Mouse (Mus musculus): ENCODE data around the gene Mfsd8.
"Not testable (repeated sequence)": the region's sequence is repeated elsewhere in the genome, so short reads cannot be mapped to it uniquely, and the experiment has no call there.

The Mfsd8 gene

DNA sequence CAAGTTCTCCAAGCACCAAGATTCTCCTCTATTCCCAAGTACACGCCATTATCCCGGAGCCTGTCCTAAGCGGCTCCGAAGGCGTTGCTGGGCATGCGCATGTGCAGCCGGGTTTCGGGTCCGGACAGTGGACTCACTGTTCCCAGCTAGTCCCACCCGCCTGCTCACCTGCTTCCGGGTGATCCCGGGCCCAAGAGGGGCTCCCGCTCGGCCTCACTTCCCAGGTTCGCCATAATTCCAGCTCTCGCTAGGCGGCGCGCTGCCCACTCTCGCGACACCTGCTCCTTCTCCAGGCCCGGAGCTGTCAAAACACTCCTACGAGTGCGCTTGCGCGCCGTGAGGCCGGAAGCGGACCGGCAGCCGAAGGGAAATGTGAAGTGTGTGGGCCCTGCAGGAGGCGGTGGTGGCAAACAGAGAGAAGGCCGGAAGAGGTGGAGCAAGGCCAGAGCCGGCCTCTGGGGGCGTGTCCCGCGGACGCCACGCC lies at the start of gene Mfsd8:
Gene Mfsd8 (minus strand): TSS at position 414 of the 484 bp plus-strand sequence.
- DNase-seq (ENCODE audit: low spot score in 2 of 2): peak; percentile 92 to 97

DNA sequence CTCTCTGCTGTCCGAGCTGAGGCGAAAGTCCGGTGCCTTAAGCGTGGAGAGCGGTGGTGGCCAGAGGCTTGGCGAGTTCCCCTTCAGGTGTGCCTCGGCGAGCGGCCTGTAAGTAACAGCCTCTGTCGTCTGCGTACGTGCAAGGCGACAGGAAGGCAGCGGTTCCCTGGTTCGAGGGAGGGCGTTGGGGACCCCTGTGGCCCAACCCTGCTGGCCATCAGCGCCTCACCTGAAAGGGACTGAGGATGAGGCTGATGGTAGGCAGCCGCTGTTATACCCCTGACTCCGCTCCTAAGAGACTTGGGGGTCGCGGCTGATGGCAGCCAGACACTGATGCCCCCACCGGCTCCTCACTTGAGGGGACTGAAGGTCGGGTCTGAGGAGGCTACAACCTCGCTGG lies 47.6 kb upstream of the Mfsd8 start:
- peak in 1 of 2 experiments; percentile 16 for DNase-seq (ENCODE audit: low spot score in 2 of 2)

DNA sequence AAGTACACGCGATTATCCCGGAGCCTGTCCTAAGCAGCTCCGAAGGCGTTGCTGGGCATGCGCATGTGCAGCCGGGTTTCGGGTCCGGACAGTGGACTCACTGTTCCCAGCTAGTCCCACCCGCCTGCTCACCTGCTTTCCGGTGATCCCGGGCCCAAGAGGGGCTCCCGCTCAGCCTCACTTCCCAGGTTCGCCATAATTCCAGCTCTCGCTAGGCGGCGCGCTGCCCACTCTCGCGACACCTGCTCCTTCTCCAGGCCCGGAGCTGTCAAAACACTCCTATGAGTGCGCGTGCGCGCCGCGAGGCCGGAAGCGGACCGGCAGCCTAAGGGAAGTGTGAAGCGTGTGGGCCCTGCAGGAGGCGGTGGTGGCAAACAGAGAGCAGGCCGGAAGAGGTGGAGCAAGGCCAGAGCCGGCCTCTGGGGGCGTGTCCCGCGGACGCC lies 47.2 kb upstream of the Mfsd8 start:
- peak; percentile 94 to 99 for DNase-seq (ENCODE audit: low spot score in 2 of 2)

DNA sequence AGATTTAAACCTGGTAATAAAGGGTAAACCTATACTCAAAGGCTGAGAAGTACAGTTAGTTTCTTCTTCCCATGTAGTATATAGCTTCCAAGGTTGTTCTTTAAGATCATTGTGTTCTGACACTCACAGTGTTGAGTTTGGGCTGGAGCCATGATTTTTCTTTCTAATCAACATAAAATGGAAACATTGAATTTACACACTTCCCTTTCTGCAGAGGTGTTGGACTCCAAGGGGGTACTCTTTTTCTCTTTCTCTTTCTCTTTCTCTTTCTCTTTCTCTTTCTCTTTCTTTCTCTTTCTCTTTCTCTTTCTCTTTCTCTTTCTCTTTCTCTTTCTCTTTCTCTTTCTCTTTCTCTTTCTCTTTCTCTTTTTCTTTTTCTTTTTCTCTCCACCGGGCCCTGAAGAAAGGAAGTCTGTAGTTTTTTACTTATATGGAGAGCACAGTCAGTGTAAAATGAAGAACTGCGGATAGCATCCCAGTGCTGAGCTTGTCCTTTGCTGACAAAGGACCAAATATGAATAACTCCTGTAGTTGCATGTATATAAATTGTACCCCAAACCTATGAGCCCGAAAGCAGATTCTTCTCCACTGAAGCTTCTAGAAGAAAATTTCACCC lies 6.5 kb upstream of the Mfsd8 start:
- not testable (repeated sequence) for DNase-seq (ENCODE audit: low spot score in 2 of 2)

DNA sequence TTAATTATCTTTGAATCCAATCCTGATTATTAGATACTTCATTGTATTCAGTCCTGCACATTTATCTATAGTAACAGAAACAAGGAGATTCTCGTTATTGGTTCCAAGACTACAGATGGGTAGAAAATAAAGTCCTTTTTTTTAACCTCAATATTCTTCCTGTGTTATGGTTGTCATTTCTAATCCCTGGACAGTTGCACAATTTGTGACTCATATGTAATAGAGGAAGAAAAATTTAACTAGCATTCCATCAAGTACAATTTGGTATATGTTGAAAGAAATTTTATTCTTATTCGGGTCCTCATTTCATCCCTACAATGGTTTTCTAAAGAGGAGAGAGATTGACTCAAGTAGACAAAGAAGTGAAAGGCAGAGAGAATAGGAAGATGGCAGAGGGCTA lies 1.2 kb upstream of the Mfsd8 start:
- DNase-seq (ENCODE audit: low spot score in 2 of 2): not testable (repeated sequence)

DNA sequence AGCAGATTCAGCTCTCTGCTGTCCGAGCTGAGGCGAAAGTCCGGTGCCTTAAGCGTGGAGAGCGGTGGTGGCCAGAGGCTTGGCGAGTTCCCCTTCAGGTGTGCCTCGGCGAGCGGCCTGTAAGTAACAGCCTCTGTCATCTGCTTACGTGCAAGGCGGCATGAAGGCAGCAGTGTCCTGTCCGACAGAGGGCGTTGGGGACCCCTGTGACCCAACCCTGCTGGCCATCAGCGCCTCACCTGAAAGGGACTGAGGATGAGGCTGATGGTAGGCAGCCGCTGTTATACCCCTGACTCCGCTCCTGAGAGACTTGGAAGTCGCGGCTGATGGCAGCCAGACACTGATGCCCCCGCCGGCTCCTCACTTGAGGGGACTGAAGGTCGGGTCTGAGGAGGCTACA lies 332 bp upstream of the Mfsd8 start:
- DNase-seq (ENCODE audit: low spot score in 2 of 2): peak; percentile 49 to 54

DNA sequence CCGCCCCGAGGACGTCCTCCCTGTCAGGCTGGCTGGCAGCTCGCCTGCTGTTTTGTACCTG lies 101 bp upstream of the Mfsd8 start, which contains the start of gene Abhd18:
Gene Abhd18 (plus strand): TSS at position 14 of the 61 bp plus-strand sequence.
- DNase-seq (ENCODE audit: low spot score in 2 of 2): not testable (repeated sequence)

DNA sequence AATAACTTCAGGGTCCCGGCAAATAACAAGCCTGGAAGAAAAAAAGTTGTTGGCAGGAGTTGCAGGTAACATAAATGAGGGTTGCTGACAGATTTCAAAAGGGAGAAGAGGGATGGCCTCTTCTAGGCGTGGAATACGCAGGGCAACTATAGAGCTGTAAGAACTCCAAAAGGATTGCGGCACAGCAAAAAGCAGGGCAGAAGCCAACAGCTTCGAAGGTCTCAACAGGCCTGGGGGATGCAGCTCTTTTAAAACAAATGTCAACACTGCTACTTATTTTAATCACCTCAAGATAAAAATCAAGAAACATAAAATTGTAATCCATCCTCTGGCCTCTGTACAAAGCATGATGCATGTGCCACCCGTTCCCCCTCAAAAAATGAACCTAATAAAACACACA lies 1.2 kb downstream of the Mfsd8 start:
- DNase-seq (ENCODE audit: low spot score in 2 of 2): not testable (repeated sequence)

DNA sequence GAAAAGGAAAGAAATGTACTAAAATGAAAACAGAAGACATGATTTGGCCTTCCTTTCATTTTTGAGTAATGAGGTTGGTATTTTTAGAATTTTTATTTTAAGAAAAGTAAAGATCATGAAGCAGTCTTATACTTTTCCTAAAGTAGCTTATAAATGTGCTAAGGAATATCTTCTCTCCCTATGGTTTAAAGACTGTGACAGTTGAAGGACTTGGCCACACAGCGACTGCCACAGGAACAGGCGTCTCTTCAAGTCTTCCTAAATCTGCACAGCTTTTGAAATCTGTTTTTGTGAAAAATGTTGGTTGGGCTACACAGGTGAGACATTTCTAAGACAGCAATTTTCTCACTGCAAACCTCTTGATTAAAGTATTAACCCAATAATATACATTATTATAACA lies 33.4 kb downstream of the Mfsd8 start:
- no peak for DNase-seq (ENCODE audit: low spot score in 2 of 2)

DNA sequence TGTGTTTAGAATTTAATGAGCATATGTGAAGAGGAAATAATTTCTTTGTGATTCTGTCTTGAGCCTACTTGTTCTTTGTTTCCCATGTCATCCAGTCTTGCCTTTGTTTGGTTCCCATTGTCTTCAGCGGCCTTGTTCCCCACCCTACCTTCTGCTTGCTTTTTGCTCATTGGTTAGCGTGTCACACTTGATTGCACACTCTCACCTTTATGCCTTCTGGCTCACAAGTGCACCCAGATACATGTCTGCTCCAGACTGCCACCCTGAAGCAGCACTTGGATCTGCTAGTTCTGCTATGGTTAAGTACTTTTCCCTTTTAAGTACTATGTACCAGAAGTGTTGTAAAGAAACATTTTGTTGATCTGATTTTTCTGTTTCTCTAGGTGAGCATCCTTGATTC lies 36.8 kb downstream of the Mfsd8 start:
- DNase-seq (ENCODE audit: low spot score in 2 of 2): no peak

DNA sequence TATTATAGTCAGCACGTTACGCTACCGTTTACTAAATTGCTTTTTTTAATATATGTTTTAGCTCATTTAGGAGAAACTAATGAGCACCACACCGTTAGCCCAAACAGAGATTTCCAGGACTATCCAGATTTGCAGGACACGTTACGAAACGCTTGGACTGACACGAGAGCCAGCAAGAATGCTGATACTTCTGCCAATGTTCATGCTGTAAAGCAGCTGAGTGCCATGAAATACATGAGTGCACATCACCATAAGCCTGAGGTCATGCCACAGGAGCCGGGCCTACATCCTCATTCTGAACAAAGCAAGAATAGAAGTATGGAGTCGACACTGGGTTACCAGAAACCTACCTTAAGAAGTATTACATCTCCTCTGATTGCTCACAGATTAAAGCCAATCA lies 38.0 kb downstream of the Mfsd8 start:
- no peak for DNase-seq (ENCODE audit: low spot score in 2 of 2)

DNA sequence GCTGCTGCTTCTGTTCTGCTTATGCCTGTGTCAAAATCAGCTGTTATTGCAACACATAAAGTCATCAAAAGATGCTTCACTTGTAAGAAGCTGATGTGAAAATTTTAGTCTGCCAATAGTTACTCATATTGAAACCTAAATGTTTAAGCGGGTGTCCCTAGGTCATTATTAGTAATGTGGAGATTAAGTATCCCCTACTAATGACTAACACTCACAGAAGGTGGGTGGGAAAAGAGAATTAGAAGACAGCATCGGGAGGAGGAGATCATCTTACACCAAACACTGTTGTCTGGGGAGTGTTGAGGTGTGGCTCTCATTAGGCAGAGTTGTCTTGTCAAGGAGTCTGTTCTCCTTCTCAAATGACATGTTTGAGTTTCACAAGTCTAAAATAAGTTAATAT lies 39.8 kb downstream of the Mfsd8 start:
- DNase-seq (ENCODE audit: low spot score in 2 of 2): no peak

DNA sequence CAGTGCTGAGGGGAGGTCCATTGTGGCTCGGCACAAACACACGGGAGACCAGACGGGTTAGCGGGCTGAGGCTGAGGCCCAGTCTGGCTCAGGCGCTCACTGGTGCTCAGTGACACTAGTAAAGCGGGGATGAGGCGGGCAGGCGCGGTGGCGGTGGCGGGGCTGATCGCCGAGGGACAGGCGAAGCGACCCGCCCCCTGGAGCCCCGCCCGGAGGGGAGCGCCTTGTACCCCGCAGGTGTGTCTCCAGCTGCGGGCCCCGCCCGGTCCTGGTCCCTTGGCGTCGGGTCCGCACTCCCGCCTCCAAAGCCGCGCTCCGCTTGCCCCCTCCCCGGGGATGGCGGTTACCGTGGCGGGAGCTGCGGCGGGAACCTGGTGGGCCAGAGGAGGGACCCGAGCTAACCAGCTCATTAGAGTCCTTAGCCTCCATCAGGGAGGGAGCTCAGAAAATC lies 46.3 kb downstream of the Mfsd8 start:
- peak; percentile 17 to 27 for DNase-seq (ENCODE audit: low spot score in 2 of 2)

DNA sequence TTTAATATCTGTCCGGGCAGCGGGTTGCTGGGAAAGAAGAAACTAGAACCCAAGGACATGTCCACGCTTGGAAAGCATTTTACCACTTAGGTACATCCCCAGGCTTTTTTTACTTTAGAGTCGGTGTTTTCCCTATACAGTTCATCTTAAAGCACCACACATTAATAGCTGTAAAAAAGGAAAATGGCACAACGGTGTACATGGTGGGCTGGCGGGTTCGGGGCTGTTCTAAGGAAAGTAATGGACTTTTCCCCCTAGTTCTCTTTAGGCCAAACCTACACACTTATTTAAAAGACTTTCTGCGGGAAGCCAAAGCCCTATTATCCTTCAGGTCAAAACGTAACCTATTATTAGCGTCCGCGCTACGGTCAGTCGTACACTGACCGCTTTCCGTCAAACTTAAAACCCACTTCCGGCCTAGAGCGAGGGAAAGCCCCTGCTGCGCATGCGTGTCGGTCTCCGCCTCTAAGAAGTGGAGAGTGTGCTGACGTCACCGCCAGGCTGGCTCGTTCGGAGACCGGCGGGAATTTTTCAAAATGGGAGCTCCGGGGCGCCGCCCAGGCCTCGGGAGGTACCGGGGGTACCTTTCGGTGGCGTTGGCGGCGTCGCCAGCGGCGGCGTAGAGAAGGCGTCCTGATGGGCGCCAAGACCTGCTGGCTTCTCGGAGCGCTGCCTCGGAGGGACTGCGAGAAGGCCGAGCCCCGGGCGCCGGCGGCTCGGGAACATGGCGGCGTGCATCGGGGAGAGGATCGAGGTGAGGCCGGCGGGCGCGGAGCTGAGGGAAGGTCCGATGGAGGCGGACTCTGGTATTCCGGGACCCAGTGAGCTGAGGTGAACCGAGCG lies 46.9 kb downstream of the Mfsd8 start, which contains the start of gene Plk4:
Gene Plk4 (plus strand): TSS at position 490 of the 843 bp plus-strand sequence.
- peak; percentile 90 to 95 for DNase-seq (ENCODE audit: low spot score in 2 of 2)

DNA sequence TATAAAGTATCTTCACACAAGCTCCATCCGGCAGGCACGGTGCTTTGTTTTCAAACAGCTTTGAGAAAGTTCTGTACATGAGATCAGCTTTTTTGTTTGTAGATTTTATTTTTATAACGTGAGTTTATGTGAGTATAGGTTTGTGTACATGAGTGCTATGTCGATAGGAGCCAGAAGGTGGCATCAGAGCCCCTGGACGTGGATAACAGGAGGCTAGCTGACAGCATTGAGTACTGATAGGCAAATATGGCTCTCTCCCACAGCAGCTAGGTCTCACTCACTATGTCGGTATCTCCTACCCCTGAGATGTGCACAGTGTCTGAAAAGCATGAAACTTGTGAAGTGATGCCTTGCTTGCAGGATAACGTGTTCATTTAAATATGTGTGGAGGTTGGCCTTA lies 48.2 kb downstream of the Mfsd8 start:
- DNase-seq (ENCODE audit: low spot score in 2 of 2): peak in 1 of 2 experiments; percentile 20

DNA sequence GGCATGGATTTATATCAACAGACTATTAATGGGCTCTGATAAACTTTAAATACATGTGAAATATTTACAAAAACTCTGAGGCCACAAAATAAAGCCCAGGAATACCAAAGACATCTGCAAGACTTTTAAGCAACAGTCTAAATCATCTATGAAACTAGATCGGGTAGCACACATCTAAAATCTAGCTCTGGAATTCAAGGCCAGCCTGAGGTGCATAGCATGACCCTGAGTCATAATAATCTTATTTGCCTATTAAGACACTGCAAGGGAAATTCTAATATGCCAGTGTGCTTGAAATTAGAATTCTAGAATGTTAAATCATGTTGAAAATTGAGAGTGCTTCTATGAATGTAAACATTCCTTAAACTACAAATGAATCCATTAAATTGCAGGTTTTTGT lies 48.6 kb downstream of the Mfsd8 start:
- no peak for DNase-seq (ENCODE audit: low spot score in 2 of 2)

DNA sequence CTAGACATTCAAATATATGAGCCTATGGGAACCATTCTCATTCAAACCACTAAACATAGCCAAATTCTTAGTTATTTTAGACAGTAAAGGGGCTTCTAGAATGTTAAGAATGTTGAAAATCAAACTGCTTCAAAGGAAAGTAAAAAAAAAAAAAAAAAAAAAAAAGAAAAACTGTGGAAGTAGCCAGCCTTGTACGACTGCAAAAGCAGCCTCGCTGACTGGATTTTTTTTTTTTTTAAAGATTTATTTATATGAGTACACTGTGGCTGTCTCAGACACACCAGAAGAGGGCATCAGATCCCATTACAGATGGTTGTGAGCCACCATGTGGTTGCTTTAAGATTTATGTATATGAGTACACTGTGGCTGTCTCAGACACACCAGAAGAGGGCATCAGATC lies 52.9 kb downstream of the Mfsd8 start:
- no peak for DNase-seq (ENCODE audit: low spot score in 2 of 2)

Measured in frontal cortex, postnatal 14 days (tissue).